Mouse (Mus musculus): ENCODE data around the gene Rab3a. TPM values are rescaled to one million over a fixed set of nuclear protein-coding genes. Genes with fewer than 3 reads are reported as not detected.

The Rab3a gene
- 4.4 TPM for polyA plus RNA-seq (2015; fragmentation: Illumina TruSeq; extraction: RNeasy Lipid Tissue Mini Kit (QIAGEN cat#74804); ENCODE audit: insufficient read depth, low replicate concordance)

GRCm38 (mm10) chr8:70754043-70754870, at the start of gene Rab3a:
Gene Rab3a, plus strand, starts transcription at chr8:70754679.

GRCm38 (mm10) chr8:70718297-70718696, 36.2 kb upstream of the Rab3a start, which contains the start of gene Gm3336:
Gene Gm3336, plus strand, starts transcription at chr8:70718543.

GRCm38 (mm10) chr8:70723486-70724210, 30.8 kb upstream of the Rab3a start, which contains the start of gene Pde4c:
Gene Pde4c, plus strand, starts transcription at chr8:70723720.

GRCm38 (mm10) chr8:70760775-70761406, 6.4 kb downstream of the Rab3a start, which contains the start of gene Mpv17l2:
Gene Mpv17l2, minus strand, starts transcription at chr8:70760946.

DNA sequence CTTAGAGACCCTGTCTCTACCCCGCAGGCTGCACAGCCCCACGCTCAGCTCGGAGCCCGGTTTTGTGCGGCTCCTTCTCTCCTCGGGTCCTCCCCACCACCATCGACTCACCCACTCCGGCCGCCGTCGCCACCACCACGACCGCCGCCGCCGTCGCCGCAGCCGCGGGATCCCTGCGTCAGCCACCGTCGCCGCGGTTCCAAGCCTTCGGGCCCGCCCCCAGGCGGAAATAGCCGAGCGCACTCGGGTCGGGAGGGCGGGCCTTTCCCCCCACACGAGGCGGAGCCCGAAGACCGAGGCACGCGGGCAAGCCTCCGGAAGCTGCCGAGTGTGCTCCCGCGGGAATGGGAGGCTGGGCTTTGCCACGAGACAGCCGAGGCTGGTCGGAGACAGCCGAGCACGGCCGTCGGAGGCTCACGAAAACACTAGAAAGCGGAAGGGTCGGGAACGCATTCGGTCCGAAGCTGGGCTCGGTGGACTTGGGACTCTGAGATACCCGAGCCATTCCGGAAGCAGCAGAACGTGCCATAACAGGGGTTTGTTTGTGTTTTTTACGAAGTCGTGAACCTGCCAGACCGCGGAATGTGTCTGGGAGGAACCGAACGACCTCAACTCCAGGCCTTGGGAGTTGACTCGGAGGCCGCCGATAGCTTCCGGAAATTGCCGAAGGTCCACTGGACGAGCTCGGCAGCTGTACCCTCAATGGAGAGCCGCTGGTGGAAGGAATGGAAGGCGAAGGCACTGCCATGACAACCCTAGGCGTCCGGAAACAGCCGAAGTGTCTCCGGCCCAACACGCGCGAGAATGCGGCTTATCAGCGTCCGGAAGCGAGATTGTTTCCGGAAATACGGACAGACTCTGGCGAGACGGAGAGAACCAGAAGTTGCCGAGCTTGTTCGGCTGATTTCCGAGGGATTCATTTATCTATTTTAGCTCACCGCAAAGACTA, 22.3 kb downstream of the Rab3a start, which contains the start of gene Pik3r2:
Pik3r2 (minus strand) TSS at position 218 of the 949 bp plus-strand sequence.

DNA sequence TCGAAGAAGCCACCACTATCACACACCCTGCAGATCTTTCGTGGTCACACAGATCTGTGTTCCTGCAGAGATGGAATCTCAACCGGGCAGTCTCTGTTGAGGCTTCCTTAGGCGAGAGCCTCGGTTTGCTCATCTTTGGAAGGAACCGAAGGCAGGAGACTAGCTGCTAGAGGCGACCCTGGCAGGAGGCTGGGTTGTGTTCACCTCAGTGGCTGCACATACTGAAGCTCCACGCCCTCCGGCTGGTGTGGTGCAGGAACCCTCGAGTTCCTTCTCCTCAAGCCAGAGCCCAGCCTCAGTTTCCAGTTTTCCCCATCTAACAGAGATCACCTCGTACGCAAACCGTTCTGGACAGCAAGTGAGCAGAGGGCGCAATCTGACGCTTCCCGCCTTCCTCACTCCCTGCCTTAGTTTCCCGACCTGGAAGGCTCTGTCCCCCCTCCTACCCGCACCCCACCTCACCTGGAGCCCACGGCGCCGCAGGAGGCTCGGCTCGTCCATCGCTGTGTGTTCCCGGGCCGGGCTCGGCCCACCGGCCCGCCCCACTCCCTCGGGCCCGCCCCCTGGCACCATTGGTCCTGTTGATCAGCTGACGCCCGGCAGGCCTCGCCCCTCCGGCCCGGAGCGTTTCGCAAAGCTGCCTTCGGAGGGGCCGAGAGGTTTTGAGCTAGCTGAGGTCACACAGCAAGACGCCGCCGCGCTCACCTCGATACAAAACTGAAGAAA, 50.2 kb downstream of the Rab3a start, which contains the start of gene Mast3:
Mast3 (minus strand) TSS at position 574 of the 726 bp plus-strand sequence.

DNA sequence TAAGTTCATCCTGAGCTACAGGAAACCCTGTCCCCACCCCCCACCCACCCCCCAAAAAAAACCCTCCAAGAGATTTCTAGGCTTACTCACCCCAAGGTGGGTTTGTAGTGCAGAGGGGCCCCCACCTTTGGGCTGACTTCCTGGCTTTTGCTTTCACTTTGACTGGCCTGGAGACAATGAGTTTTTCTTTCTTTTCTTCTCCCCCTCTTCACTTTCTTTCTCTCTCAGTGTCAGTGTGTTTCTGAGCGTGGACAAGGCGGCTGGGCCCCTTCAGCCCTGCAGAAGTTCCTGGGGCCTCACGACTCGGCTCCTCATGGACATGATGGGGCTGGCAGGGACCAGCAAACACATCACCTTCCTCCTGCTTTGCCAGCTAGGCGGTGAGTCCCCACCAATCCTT, 53.8 kb downstream of the Rab3a start, which contains the start of gene Il12rb1:
Il12rb1 (plus strand) TSS at position 211 of the 400 bp plus-strand sequence.

Other genes starting within 250 kb of the Rab3a start
- 10.3 TPM for gene Rex1bd, start 247.9 kb upstream of the Rab3a start, polyA plus RNA-seq (2015; fragmentation: Illumina TruSeq; extraction: RNeasy Lipid Tissue Mini Kit (QIAGEN cat#74804); ENCODE audit: insufficient read depth, low replicate concordance)
- 680 TPM for gene Uba52, start 243.9 kb upstream of the Rab3a start, polyA plus RNA-seq (2015; fragmentation: Illumina TruSeq; extraction: RNeasy Lipid Tissue Mini Kit (QIAGEN cat#74804); ENCODE audit: insufficient read depth, low replicate concordance)
- 99.1 TPM for gene Fkbp8, start 227.0 kb upstream of the Rab3a start, polyA plus RNA-seq (2015; fragmentation: Illumina TruSeq; extraction: RNeasy Lipid Tissue Mini Kit (QIAGEN cat#74804); ENCODE audit: insufficient read depth, low replicate concordance)
- 50.0 TPM for gene Kxd1, start 226.7 kb upstream of the Rab3a start, polyA plus RNA-seq (2015; fragmentation: Illumina TruSeq; extraction: RNeasy Lipid Tissue Mini Kit (QIAGEN cat#74804); ENCODE audit: insufficient read depth, low replicate concordance)
- gene Ell, start 215.2 kb upstream of the Rab3a start, polyA plus RNA-seq (2015; fragmentation: Illumina TruSeq; extraction: RNeasy Lipid Tissue Mini Kit (QIAGEN cat#74804); ENCODE audit: insufficient read depth, low replicate concordance): 10.1 TPM
- gene Isyna1, start 160.3 kb upstream of the Rab3a start, polyA plus RNA-seq (2015; fragmentation: Illumina TruSeq; extraction: RNeasy Lipid Tissue Mini Kit (QIAGEN cat#74804); ENCODE audit: insufficient read depth, low replicate concordance): 9.0 TPM
- 8.2 TPM for gene Ssbp4, start 145.8 kb upstream of the Rab3a start, polyA plus RNA-seq (2015; fragmentation: Illumina TruSeq; extraction: RNeasy Lipid Tissue Mini Kit (QIAGEN cat#74804); ENCODE audit: insufficient read depth, low replicate concordance)
- 13.8 TPM for gene Lrrc25, start 138.5 kb upstream of the Rab3a start, polyA plus RNA-seq (2015; fragmentation: Illumina TruSeq; extraction: RNeasy Lipid Tissue Mini Kit (QIAGEN cat#74804); ENCODE audit: insufficient read depth, low replicate concordance)
- not detected for gene Gdf15, start 122.2 kb upstream of the Rab3a start, polyA plus RNA-seq (2015; fragmentation: Illumina TruSeq; extraction: RNeasy Lipid Tissue Mini Kit (QIAGEN cat#74804); ENCODE audit: insufficient read depth, low replicate concordance)
- 5.5 TPM for gene Pgpep1, start 94.3 kb upstream of the Rab3a start, polyA plus RNA-seq (2015; fragmentation: Illumina TruSeq; extraction: RNeasy Lipid Tissue Mini Kit (QIAGEN cat#74804); ENCODE audit: insufficient read depth, low replicate concordance)
- gene Lsm4, start 81.4 kb upstream of the Rab3a start, polyA plus RNA-seq (2015; fragmentation: Illumina TruSeq; extraction: RNeasy Lipid Tissue Mini Kit (QIAGEN cat#74804); ENCODE audit: insufficient read depth, low replicate concordance): 21.5 TPM
- gene Jund, start 55.7 kb upstream of the Rab3a start, polyA plus RNA-seq (2015; fragmentation: Illumina TruSeq; extraction: RNeasy Lipid Tissue Mini Kit (QIAGEN cat#74804); ENCODE audit: insufficient read depth, low replicate concordance): 22.5 TPM
- not detected for gene Iqcn, start 51.2 kb upstream of the Rab3a start, polyA plus RNA-seq (2015; fragmentation: Illumina TruSeq; extraction: RNeasy Lipid Tissue Mini Kit (QIAGEN cat#74804); ENCODE audit: insufficient read depth, low replicate concordance)
- 1.5 TPM for gene Gm3336, start 36.1 kb upstream of the Rab3a start, polyA plus RNA-seq (2015; fragmentation: Illumina TruSeq; extraction: RNeasy Lipid Tissue Mini Kit (QIAGEN cat#74804); ENCODE audit: insufficient read depth, low replicate concordance)
- 0.72 TPM for gene Pde4c, start 31.0 kb upstream of the Rab3a start, polyA plus RNA-seq (2015; fragmentation: Illumina TruSeq; extraction: RNeasy Lipid Tissue Mini Kit (QIAGEN cat#74804); ENCODE audit: insufficient read depth, low replicate concordance)
- gene Mpv17l2, start 6.3 kb downstream of the Rab3a start, polyA plus RNA-seq (2015; fragmentation: Illumina TruSeq; extraction: RNeasy Lipid Tissue Mini Kit (QIAGEN cat#74804); ENCODE audit: insufficient read depth, low replicate concordance): 14.0 TPM
- 6.9 TPM for gene Pik3r2, start 22.0 kb downstream of the Rab3a start, polyA plus RNA-seq (2015; fragmentation: Illumina TruSeq; extraction: RNeasy Lipid Tissue Mini Kit (QIAGEN cat#74804); ENCODE audit: insufficient read depth, low replicate concordance)
- 32.4 TPM for gene Mast3, start 50.4 kb downstream of the Rab3a start, polyA plus RNA-seq (2015; fragmentation: Illumina TruSeq; extraction: RNeasy Lipid Tissue Mini Kit (QIAGEN cat#74804); ENCODE audit: insufficient read depth, low replicate concordance)
- gene Il12rb1, start 53.8 kb downstream of the Rab3a start, polyA plus RNA-seq (2015; fragmentation: Illumina TruSeq; extraction: RNeasy Lipid Tissue Mini Kit (QIAGEN cat#74804); ENCODE audit: insufficient read depth, low replicate concordance): 1.8 TPM
- gene Arrdc2, start 85.0 kb downstream of the Rab3a start, polyA plus RNA-seq (2015; fragmentation: Illumina TruSeq; extraction: RNeasy Lipid Tissue Mini Kit (QIAGEN cat#74804); ENCODE audit: insufficient read depth, low replicate concordance): 20.4 TPM
- gene Kcnn1, start 108.6 kb downstream of the Rab3a start, polyA plus RNA-seq (2015; fragmentation: Illumina TruSeq; extraction: RNeasy Lipid Tissue Mini Kit (QIAGEN cat#74804); ENCODE audit: insufficient read depth, low replicate concordance): 0.17 TPM
- gene Ccdc124, start 119.3 kb downstream of the Rab3a start, polyA plus RNA-seq (2015; fragmentation: Illumina TruSeq; extraction: RNeasy Lipid Tissue Mini Kit (QIAGEN cat#74804); ENCODE audit: insufficient read depth, low replicate concordance): 3.4 TPM
- gene Slc5a5, start 138.1 kb downstream of the Rab3a start, polyA plus RNA-seq (2015; fragmentation: Illumina TruSeq; extraction: RNeasy Lipid Tissue Mini Kit (QIAGEN cat#74804); ENCODE audit: insufficient read depth, low replicate concordance): 0.30 TPM
- 1,731 TPM for gene Rpl18a, start 142.7 kb downstream of the Rab3a start, polyA plus RNA-seq (2015; fragmentation: Illumina TruSeq; extraction: RNeasy Lipid Tissue Mini Kit (QIAGEN cat#74804); ENCODE audit: insufficient read depth, low replicate concordance)
- gene Map1s, start 151.3 kb downstream of the Rab3a start, polyA plus RNA-seq (2015; fragmentation: Illumina TruSeq; extraction: RNeasy Lipid Tissue Mini Kit (QIAGEN cat#74804); ENCODE audit: insufficient read depth, low replicate concordance): 7.1 TPM